8 mouse cellular contexts compared by ENCODE assay signal in the genomic region with DNA sequence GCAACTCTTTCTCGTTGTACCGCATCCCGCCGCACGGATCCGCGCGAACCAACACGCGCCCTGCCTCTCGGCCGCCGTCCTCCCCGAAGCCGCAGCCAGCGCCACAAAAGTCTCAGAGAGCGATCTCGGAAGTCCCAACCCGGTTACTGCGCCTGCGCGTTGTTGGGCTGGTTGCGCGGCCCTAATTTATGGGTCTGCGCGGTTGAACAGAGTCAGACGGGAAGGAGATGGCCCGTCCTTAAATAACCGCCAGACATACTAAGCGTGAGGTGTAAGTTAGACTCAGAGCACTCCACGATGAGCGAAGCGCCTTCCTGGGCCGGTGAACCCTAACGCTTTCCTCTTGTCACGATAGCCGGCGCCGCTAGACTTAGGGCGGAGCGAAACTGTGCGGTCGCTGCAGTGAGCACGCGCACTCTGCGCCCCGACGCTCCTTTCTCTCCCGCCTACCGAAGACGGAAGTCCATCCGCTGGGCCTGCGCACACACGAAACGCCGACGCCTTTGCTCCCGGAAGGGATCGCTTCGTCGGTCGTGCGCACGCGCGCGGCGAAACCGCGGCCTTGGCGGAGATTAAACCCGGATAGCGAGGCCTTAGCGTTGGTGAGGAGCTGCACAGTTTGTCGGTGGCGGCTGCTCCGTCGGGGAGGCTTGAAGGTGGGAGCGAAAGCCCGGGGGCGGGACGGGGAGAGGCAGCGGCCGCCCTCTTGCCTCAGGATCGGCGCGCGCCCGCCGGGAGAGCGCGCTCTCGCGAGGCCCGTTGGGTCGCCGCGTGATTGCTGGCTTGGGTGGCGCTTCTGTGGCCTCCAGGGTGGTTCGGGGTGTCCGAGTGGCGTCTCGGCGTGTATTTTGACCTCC. TPM values are rescaled to one million over a fixed set of nuclear protein-coding genes. Genes with fewer than 3 reads are reported as not detected.
DNase-seq lines count a peak whose midpoint lies in the region; ATAC-seq lines count a peak whose summit lies in the region.

A gene (plus strand): TSS at position 49 of the 857 bp plus-strand sequence.
A gene (minus strand): TSS at position 477 of the 857 bp plus-strand sequence.

- peak; percentile 93 for ATAC-seq in hindbrain, embryonic 16.5 days

- peak; percentile 92 for DNase-seq in WW6 (ENCODE audit: low read depth, low spot score)
- DNase-seq in cerebellum, postnatal 4 days (ENCODE audit: low spot score in 2 of 2): peak; percentile 89 to 95
- peak; percentile 96 for DNase-seq in gastrocnemius, adult 18-20 months (ENCODE audit: low spot score)
- peak; percentile 96 to 97 for DNase-seq in left cerebral cortex, adult 18-20 months (ENCODE audit: low spot score in 2 of 2)
- peak; percentile 97 for DNase-seq in right cerebral cortex, adult 18-20 months
- DNase-seq in urinary bladder, postnatal 10 days (ENCODE audit: low spot score): peak; percentile 77

- peaks cover 27% of the 10 kb centered on the region for H3K4me1 ChIP-seq in hindbrain, embryonic 16.5 days (ENCODE audit: control insufficient read depth, insufficient read depth, low read depth, low read length)

- peaks cover 28% of the 10 kb centered on the region for H3K36me3 ChIP-seq in hindbrain, embryonic 16.5 days (ENCODE audit: control insufficient read depth, insufficient read depth, low read length)
- H3K36me3 ChIP-seq in macrophage (ENCODE audit: inconsistent target): peaks cover 41% of the 10 kb centered on the region

- H3K9me3 ChIP-seq in hindbrain, embryonic 16.5 days (ENCODE audit: control insufficient read depth, low read length): no peaks in the 10 kb centered on the region

- H3K27ac ChIP-seq in hindbrain, embryonic 16.5 days (ENCODE audit: low read depth, low read length): peak within 1 kb of the TSS; percentile 98
- H3K27ac ChIP-seq in macrophage: peak within 1 kb of the TSS; percentile 91

- peak within 1 kb of the TSS; percentile 98 for H3K9ac ChIP-seq in hindbrain, embryonic 16.5 days (ENCODE audit: low read depth, low read length)

- H3K4me2 ChIP-seq in hindbrain, embryonic 16.5 days (ENCODE audit: low read length): peak within 1 kb of the TSS; percentile 94

- WGBS in hindbrain, embryonic 16.5 days: under 1% methylated on average over 91 of the region's 104 CpGs
- under 1% methylated on average over 104 of the region's 104 CpGs for WGBS in macrophage (ENCODE audit: missing documents)

- H3K27me3 ChIP-seq in hindbrain, embryonic 16.5 days (replicated peaks; ENCODE audit: control insufficient read depth, insufficient read depth, low read length): no peaks in the 10 kb centered on the region

- peak within 1 kb of the TSS; percentile 91 for H3K4me3 ChIP-seq in hindbrain, embryonic 16.5 days (ENCODE audit: low read length)
- H3K4me3 ChIP-seq in macrophage (ENCODE audit: inconsistent target): peak within 1 kb of the TSS; percentile 97

- peaks cover 65% of the 10 kb centered on the region for H3K79me2 ChIP-seq in macrophage (ENCODE audit: inconsistent target)

RNA-seq across cellular contexts. Expression of the first gene that starts in this region (rescaled TPM):
- total RNA-seq in gastrocnemius, adult 18-20 months (2021): 10 to 100 TPM; 27.3 to 27.6 TPM
- polyA plus RNA-seq in hindbrain, embryonic 16.5 days (2015; fragmentation: Nextera tagmentation; extraction: Ambion mirVana): 44.7 and 59.9 TPM in 2 replicates
- total RNA-seq in left cerebral cortex, adult 18-20 months (2021): 10 to 100 TPM; 46.8 to 53.3 TPM
- total RNA-seq in macrophage (2018; cell fraction: chromatin; rRNA removed): 10 to 100 TPM; 16.2 to 58.3 (median 28.0) TPM
- total RNA-seq in macrophage (2018; cell fraction: cytosol; rRNA removed): 10 to 100 TPM; 31.9 to 49.2 (median 40.5) TPM
- total RNA-seq in macrophage (2018; cell fraction: nucleus; rRNA removed): 10 to 100 TPM; 19.9 to 37.9 (median 26.5) TPM
- 30.3 to 61.7 TPM (median 44.0 TPM) in 3 replicates for polyA plus RNA-seq in macrophage (2018)

RNA-seq across cellular contexts. Expression of the second gene that starts in this region (rescaled TPM):
- total RNA-seq in gastrocnemius, adult 18-20 months (2021): 10 to 100 TPM; 24.3 to 25.8 TPM
- 129 and 140 TPM in 2 replicates for polyA plus RNA-seq in hindbrain, embryonic 16.5 days (2015; fragmentation: Nextera tagmentation; extraction: Ambion mirVana)
- 10 to 100 TPM; 66.1 to 77.7 TPM for total RNA-seq in left cerebral cortex, adult 18-20 months (2021)
- 100 to 1,000 TPM in 19 of 26 experiments, 10 to 100 TPM in 7; 70.0 to 287 (median 127) TPM for total RNA-seq in macrophage (2018; cell fraction: chromatin; rRNA removed)
- total RNA-seq in macrophage (2018; cell fraction: cytosol; rRNA removed): 10 to 100 TPM; 43.9 to 86.7 (median 64.5) TPM
- 100 to 1,000 TPM in 18 of 26 experiments, 10 to 100 TPM in 8; 82.6 to 189 (median 108) TPM for total RNA-seq in macrophage (2018; cell fraction: nucleus; rRNA removed)
- polyA plus RNA-seq in macrophage (2018): 24.5 to 68.8 TPM (median 64.2 TPM) in 3 replicates

Comparison
In these comparisons a context has a peak if more than half of its experiments do, and no peak if none do; other contexts are left out.
1. Peak in every context shown above with its lines: DNase-seq, ATAC-seq, H3K4me3 ChIP-seq and H3K27ac ChIP-seq.